Mouse (Mus musculus): ENCODE results near the gene Hscb.

The Hscb gene

GRCm38 (mm10) chr5:110781529-110782238, 57.9 kb downstream of the Hscb start:
- peak in 1 of 2 experiments; percentile 13 for DNase-seq (ENCODE audit: low spot score in 2 of 2)

GRCm38 (mm10) chr5:110780761-110781528, 58.6 kb downstream of the Hscb start:
- no peak for DNase-seq (ENCODE audit: low spot score in 2 of 2)

DNA sequence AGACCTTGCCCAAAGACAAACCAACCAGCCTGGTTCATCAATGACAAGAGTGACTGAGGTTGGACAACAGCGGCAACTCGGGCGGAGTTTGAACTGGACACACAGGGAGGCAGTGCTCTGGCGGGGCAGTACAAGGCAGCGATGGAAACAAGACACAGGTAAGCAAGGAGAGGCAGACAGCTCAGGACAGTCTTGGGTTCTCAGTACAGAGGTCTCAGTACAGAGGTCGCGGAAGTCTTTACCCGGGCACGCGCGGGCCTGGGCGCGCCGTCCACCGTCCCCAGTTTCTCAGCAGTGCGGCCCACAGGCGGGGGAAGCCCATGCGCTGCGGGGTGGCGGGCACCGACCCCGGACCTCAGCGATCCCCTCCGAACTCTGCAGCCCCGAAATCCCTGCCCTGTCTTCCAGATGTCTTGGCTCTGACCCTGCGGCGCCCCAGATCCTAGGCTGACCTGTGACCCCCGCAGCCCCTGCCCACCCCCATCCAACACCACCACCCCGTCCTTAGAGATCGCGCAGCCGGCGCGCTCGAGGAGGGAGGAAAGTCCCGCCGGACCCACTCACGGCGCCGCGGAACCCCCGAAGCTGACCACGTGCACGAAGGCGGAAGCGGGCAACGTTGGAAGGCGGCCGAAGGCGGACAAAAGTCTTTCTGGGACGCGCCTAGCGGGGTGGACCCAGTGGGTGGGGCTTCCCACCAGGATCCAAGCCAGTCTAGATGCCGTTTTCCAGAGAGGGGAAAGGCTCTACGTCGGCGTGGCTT, 59.4 kb downstream of the Hscb start, which contains the start of gene Pus1:
TSS of gene Pus1 (minus strand) at position 662 of the 763 bp plus-strand sequence.
- peak; percentile 83 to 93 for DNase-seq (ENCODE audit: low spot score in 2 of 2)

DNA sequence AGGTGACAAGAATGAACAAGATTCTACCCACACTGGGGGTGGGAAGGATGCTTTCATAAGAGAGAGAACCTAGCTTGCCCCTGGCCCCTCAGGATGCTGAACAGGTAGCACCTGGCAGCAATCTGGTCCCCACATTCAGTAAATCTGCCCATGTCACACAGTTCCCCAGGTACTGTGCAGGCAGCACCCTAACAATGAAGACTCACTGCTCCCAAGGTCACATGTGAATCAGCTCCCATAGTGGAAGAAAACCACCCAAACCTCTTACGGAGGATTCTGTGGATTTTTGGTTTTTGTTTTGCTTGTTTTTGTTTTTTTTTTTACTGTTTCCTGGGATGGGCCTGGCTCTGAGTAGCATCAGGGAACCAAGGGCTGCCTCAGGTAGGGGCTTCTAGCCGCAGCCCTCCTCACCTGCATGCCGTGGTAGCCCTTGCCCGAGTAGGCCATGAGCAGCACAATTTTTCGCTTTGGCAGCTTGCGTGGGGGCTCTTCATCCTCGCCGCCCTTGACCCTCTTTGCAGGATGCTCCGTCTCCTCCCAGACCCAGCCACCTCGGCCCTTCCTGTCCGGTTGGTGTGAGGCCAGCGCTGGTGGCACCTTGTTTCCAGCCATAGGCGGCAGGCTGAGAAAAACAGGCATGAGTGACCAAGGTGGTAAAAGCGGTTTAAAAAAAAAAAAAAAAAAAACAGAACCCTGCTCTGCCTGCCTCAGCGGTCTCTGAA, 60.1 kb downstream of the Hscb start:
- no peak for DNase-seq (ENCODE audit: low spot score in 2 of 2)

Data from spleen, postnatal 10 days (tissue).